Mouse (Mus musculus) right cerebral cortex, adult 2 months (tissue): Measurements from ENCODE around the gene Ppp6c.
"Not testable (repeated sequence)": the region's sequence is repeated elsewhere in the genome, so short reads cannot be mapped to it uniquely, and the experiment has no call there.

Source experiments
- DNase-seq, 2 experiments: peaks; one replicate each; pipeline ENCODE4 v3.0.0; 2021 to 2022; ENCODE audit warnings: low spot score in 2 of 2

Ppp6c gene

GRCm38 (mm10) chr2:39226019-39226640 lies at the start of gene Ppp6c:
TSS of gene Ppp6c (minus strand) at chr2:39226451.
- DNase-seq, result peak; percentile 98

- DNase-seq, result peak; percentile 17 to 21
These were observed 42.1 kb upstream of the Ppp6c start for GRCm38 (mm10) chr2:39268357-39268756.

GRCm38 (mm10) chr2:39252275-39252674 lies 26.0 kb upstream of the Ppp6c start:
- DNase-seq, result peak in 1 of 2 experiments; percentile 3

- not testable (repeated sequence) for DNase-seq
These were observed 20.6 kb upstream of the Ppp6c start for GRCm38 (mm10) chr2:39246862-39247261.

- DNase-seq, result no peak
These were observed 480 bp upstream of the Ppp6c start for GRCm38 (mm10) chr2:39226731-39227130.

GRCm38 (mm10) chr2:39225331-39226018 lies 776 bp downstream of the Ppp6c start:
- DNase-seq, result peak; percentile 46 to 50

GRCm38 (mm10) chr2:39224621-39225020 lies 1.6 kb downstream of the Ppp6c start:
- no peak for DNase-seq

GRCm38 (mm10) chr2:39220010-39220409 lies 6.2 kb downstream of the Ppp6c start:
- no peak for DNase-seq

- DNase-seq, result no peak
These were observed 7.2 kb downstream of the Ppp6c start for GRCm38 (mm10) chr2:39219034-39219433.

GRCm38 (mm10) chr2:39217150-39217549 lies 9.1 kb downstream of the Ppp6c start:
- DNase-seq, result no peak

GRCm38 (mm10) chr2:39210738-39211137 lies 15.5 kb downstream of the Ppp6c start:
- DNase-seq, result no peak

- DNase-seq, result no peak
These were observed 22.9 kb downstream of the Ppp6c start for GRCm38 (mm10) chr2:39203359-39203758.

- DNase-seq, result no peak
These were observed 31.4 kb downstream of the Ppp6c start for GRCm38 (mm10) chr2:39194809-39195208.

- peak; percentile 99 for DNase-seq
These were observed 35.6 kb downstream of the Ppp6c start, which contains the start of gene Scai for GRCm38 (mm10) chr2:39190561-39191056. TSS of gene Scai (minus strand) at chr2:39190734.

- peak; percentile 15 to 39 for DNase-seq
These were observed 36.2 kb downstream of the Ppp6c start for GRCm38 (mm10) chr2:39189961-39190560.

- DNase-seq, result no peak
These were observed 40.3 kb downstream of the Ppp6c start for GRCm38 (mm10) chr2:39185942-39186341.

- DNase-seq, result no peak
These were observed 42.7 kb downstream of the Ppp6c start for GRCm38 (mm10) chr2:39183587-39183986.

GRCm38 (mm10) chr2:39160996-39161395 lies 65.3 kb downstream of the Ppp6c start:
- DNase-seq, result no peak

- no peak for DNase-seq
These were observed 68.3 kb downstream of the Ppp6c start for GRCm38 (mm10) chr2:39157916-39158315.

- no peak for DNase-seq
These were observed 69.4 kb downstream of the Ppp6c start for GRCm38 (mm10) chr2:39156821-39157220.

- DNase-seq, result no peak
These were observed 75.3 kb downstream of the Ppp6c start for GRCm38 (mm10) chr2:39150943-39151342.

- no peak for DNase-seq
These were observed 78.2 kb downstream of the Ppp6c start for GRCm38 (mm10) chr2:39148075-39148474.

- DNase-seq, result no peak
These were observed 79.8 kb downstream of the Ppp6c start for GRCm38 (mm10) chr2:39146469-39146868.
